Mouse (Mus musculus) left cerebral cortex, adult 2 months (tissue): ENCODE data around the gene Ppp1r3f. TPM values are rescaled to one million over a fixed set of nuclear protein-coding genes. Genes with fewer than 3 reads are reported as not detected.

Experiments
- DNase-seq, 2 experiments: peaks; one replicate each; pipeline ENCODE4 v3.0.0; 2021 to 2022; ENCODE audit warnings: low spot score in 2 of 2, mixed read lengths in 1 of 2; ENCODE audit errors: extremely low spot score in 1 of 2
- H3K27ac ChIP-seq: fragments of 200-600 bp; 2 replicates; pipeline ENCODE4 v1.8.1; 2022
- H3K4me3 ChIP-seq: fragments of 200-600 bp; 2 replicates; pipeline ENCODE4 v1.8.1; 2022
- CTCF ChIP-seq: fragments of 200-600 bp; IDR thresholded peaks from 2 replicates; pipeline ENCODE4 v1.8.1; 2022; ENCODE audit warnings: antibody characterized with exemption, mild to moderate bottlenecking, moderate library complexity
- intact Hi-C: fragments of 180-260 bp; cut with DNase I; formaldehyde crosslinking; loops from one replicate; pipeline ENCODE4 v1.15.1; 2025
- total RNA-seq, 2 experiments: library from RNA; stranded (reverse); gene quantifications; 2 replicates each; pipeline ENCODE4 v1.2.3; 2021

Gene Ppp1r3f
- total RNA-seq, 2 experiments from 2014 or later = 21.9 to 26.8 TPM

DNA sequence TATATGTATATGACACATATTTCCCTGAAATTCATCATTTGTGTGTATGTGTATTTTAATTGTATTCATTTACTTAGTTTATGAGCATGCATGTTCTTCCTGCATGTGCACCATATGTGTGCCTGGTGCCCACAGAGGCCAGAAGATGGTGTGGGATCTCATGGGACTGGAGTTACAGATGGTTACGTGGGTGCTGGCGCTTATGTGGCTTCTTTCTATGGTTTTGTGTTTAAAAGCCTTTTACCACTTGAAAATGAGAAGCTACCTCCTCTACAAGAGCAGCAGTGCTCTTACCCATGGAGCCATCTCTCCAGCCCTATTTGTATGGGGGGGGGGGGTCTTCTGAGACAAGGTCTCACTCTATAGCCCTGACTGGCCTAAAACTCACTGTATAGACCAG, 7.1 kb upstream of the Ppp1r3f start:
- intact Hi-C loops = no loop called here
- DNase-seq = no peak
- Histone ChIP-seq H3K27ac (no peak overlapping the region), H3K4me3 (no peak overlapping the region)
- TF ChIP-seq CTCF = no peak

DNA sequence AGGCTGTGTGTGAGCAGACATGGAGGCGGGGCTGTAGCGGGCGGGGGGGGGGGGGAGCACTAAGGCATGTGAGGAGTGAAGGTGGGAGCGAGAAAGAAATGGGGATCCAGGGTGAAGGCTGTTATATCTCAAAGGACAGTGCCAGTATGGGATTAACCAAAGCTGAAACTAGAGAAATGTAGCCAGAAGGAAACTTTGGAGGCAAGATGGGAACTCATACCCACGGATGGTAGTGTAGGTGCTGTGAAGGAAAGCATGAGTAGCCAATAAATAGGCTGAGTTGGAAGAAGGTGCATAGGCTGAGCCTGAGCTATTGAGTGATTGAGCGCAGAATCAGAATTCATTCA, 775 bp upstream of the Ppp1r3f start:
- no peak for DNase-seq
- H3K4me3 ChIP-seq = peak overlapping the region; percentile 51; the same call in 1 of the 2 replicates
- intact Hi-C loops = loop anchor here (2.0 to 5.0 kb wide), 4 partner anchors 64 to 253 kb away; partner anchors contain the start of gene Syp
- H3K27ac ChIP-seq = peak overlapping the region; percentile 47
- no peak for TF ChIP-seq CTCF

DNA sequence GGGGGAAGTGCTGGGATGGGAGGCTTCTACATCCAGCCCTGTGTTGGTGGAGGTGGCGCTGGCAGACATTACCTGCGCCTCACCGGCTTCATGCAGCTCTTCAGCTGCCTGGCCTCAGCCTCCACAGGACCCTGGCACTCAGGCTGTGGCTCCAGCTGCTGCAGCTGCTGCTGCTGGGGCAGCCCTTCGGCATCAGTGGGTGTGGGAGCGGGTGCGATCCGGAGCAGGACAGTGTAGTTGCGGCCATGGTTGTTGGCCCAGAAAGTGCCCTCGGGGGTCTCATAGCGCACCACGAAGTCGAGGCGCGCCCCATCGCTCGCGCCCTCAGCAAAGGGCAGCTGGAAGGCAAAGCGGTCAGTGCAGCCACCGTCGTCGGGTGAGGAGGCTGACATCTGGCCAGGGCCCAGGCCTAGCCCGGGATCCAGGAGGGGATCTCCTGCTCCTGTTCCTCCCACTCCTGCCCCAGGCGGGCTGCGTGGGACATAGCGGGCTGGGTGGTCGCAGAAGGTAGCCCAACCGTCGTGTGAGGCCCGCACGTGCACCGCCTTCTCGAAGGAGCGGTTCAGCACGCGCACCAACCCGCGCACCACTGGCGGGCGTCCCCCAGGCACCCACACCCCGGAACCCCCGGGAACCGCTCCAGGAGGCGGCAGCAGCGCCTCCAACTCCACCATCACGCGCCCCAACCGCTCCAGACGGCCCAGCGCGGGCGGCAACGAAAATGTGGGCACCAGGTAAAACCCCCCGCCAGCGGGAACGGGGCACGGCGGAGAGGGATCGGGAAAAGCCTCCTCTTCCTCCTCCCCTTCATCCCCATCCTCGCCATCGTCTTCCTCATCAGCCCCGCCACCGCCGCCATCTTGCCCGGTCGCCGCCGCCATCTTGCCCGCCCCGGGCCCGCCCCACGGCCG, 652 bp downstream of the Ppp1r3f start, which contains the start of gene Foxp3:
Gene Foxp3, plus strand, starts transcription at position 469 of the 911 bp plus-strand sequence.
- peak within 1 kb of the TSS; percentile 51 for H3K4me3 ChIP-seq
- no peak for TF ChIP-seq CTCF
- H3K27ac ChIP-seq = peak within 1 kb of the TSS; percentile 89
- peak in 1 of 2 experiments; percentile 49 for DNase-seq
- intact Hi-C loops = loop anchor here (2.0 to 5.0 kb wide), 4 partner anchors 65 to 251 kb away; partner anchors contain the start of gene Syp

DNA sequence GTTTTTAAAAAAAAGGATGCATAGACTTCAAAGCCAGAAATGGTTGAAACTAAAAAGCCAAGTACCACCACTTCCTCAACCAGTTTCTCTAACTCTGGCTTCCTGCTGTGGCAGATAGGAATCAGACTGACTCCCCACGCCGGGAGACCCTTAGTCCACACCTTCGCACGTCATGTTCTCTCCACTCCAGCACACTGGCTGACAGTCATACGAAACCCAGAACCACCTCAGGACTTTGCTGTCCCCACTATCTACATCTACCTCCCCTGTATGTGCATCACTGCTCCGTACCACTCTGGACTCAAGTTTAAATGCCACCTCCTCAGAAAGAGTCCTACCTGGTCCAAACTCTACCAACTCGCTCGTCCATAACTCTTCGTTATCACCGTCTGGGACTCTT, 1.6 kb downstream of the Ppp1r3f start:
- Histone ChIP-seq H3K27ac (no peak overlapping the region), H3K4me3 (no peak overlapping the region)
- no peak for DNase-seq
- TF ChIP-seq CTCF = no peak
- intact Hi-C loops = loop anchor here (5.0 kb wide), 3 partner anchors 95 to 250 kb away; no protein-coding TSS in a partner anchor

DNA sequence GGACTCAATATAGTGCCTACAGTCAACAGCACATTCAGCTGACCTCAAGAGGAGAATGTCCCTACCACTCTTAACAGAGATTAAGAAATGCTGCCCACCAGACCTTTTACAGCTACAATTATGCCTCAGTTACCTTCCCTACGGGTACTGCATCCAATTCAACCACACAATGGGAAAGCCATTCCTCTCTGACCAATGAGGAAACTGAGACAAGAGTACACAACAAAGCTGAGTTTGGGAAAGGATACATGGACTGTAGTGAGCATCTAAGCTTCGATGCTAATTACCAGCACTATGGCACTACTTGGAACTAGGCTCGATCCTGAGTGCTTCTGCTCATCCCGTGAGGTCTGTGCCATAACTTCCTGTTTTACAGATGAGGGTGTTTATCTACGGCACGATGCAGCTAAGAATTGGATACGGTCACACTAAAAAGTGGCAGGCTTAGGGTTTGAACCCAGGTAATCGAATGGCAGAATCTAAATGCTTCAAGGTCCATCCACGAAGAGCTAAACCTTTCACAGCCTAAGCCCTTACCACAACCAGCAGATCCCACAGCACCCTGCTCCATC, 2.4 kb downstream of the Ppp1r3f start:
- no peak overlapping the region for H3K4me3 ChIP-seq
- no peak for DNase-seq
- intact Hi-C loops = loop anchor here (5.0 kb wide), 3 partner anchors 94 to 249 kb away; no protein-coding TSS in a partner anchor
- no peak overlapping the region for H3K27ac ChIP-seq
- TF ChIP-seq CTCF = no peak

DNA sequence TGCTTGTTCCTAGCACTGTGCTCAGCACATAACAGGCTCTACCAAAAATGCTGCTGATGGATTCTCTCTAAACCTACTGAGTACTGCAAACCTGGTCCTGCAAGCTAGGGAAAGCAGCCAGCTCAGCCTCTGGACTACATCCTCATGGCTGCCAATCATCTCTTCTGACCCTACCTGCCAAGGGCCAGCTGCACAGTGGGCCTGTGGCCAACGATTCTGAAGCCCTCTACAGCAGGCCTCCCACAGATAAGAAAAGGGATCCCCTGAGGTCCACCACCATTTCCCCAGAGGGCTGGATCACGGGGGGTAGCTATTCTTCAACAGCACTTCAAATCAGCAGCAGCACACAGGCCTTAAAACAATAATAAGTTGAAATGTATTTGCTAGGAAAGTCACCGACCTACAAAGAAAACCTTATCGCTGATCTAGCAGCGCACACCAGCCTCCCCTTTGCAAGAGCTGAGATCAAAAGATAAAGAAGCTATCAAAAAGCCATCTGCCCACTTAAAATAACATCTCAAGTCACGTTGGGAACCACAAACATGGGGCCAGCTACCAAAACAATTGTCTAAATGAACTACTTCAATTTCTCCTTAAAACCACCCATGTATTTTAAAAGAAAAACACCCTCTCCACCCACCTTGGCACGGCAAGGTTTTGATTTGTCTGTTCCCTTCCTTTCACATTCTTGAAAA, 3.5 kb downstream of the Ppp1r3f start:
- intact Hi-C loops = loop anchor here (5.0 kb wide), 3 partner anchors 93 to 248 kb away; no protein-coding TSS in a partner anchor
- Histone ChIP-seq H3K27ac (no peak overlapping the region), H3K4me3 (no peak overlapping the region)
- DNase-seq = no peak
- no peak for TF ChIP-seq CTCF

DNA sequence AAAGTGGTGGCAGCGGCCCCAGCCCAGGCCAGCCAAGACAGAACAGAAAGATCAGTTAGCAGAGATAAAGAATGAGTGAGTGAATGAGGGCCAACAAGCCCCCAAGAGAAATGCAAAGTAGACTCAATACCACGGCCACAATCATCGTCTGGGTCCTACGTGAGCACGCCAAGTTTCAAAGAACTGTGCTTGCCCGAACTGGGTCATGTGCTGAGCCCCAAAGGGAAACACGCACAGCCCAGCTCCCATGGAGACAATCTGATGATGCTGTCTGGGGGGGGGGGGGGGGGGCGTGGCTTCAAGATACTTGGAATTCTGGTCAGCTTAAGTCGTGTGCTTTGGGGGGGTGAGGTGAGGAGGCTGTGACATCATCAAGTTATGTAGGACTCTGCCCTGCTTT, 6.6 kb downstream of the Ppp1r3f start:
- H3K27ac ChIP-seq = no peak overlapping the region
- intact Hi-C loops = no loop called here
- TF ChIP-seq CTCF = no peak
- H3K4me3 ChIP-seq = no peak overlapping the region
- no peak for DNase-seq

DNA sequence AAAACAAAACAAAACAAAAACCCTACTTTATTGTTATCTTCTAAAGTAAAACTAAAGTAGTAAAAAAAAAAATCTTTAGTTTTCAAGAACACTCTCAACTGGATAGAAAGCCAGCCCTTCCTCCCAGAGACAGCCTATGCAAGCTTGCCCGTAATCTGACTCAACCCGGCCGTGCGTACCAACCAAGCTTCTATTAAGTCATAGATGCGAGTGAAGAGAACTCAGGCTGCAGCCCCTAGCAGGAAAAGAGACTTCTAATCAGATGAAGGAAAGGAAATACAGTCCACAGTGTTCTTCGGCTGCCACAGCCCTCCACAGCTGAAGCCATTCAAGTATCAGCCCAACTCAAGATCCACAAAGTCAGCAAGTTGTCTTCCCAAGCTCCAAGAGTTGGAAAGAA, 7.7 kb downstream of the Ppp1r3f start:
- intact Hi-C loops = no loop called here

DNA sequence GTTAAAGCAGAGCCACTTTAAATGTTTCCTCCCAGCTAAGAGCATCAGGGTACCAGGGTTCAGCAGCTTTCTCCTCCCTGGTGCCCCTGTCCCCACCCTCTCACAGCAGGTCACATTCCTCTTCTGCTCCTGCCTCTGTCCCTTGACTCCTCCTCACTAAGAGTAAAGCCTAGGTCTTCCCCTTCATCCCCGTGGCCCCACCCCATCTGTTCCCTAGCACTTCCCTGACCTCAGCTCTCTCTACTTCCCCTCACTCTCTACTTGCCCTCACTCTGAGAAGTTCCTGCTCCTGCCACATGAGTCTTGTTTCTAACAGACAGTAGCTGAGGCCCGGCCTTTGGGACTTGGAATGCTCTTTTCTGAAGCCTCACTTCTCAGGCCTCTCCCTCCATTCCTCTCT, 11.0 kb downstream of the Ppp1r3f start:
- intact Hi-C loops = no loop called here
- no peak overlapping the region for H3K4me3 ChIP-seq
- no peak for TF ChIP-seq CTCF
- no peak overlapping the region for H3K27ac ChIP-seq
- no peak for DNase-seq

More for the DNA sequence above, 7.7 kb downstream of the Ppp1r3f start:
- Histone ChIP-seq H3K27ac (no peak overlapping the region), H3K4me3 (no peak overlapping the region)
- TF ChIP-seq CTCF = no peak
- no peak for DNase-seq

DNA sequence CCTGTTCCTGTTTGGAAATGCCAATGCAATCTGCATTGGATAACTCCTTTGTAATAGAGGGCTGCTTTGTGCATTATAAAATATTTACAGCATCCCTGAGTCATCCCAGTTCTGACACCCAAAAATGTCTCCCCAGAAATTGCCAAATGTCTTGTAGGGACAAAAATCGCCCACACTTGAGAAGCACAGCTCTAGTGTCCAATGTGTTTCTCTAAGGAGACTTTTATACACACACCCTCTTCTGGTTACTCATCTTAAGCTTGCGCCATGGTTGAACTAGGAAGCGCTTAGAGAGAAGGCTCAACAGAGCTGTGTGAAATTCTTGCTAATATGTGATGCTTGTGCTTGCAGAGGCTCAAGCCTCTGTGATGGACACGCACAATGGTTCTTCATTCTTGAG, 20.6 kb downstream of the Ppp1r3f start:
- DNase-seq = no peak

DNA sequence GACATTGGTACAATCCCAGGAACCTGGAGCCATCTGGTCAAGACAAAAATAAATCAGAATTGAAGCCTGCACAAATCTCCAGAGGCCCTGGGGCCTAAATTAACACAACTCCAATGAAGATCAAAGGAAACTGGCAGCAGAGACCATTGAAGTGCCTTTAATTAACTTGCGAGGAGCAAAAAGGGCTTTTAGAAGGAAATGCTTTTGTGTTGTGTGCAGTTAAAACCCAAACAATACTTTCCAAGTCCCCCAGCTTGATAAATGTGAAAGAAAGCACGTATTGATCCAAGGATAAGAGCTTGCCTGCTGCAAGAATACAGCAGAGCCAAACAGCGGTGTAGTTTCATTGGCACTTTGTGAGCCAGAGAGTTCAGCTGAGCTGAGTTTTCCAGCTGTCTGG, 49.1 kb downstream of the Ppp1r3f start:
- no peak for TF ChIP-seq CTCF
- intact Hi-C loops = no loop called here
- H3K4me3 ChIP-seq = no peak overlapping the region
- no peak for DNase-seq
- no peak overlapping the region for H3K27ac ChIP-seq

More for the DNA sequence above, 20.6 kb downstream of the Ppp1r3f start:
- intact Hi-C loops = loop anchor here (5.0 kb wide), 1 partner anchor 76 kb away; no protein-coding TSS in a partner anchor
- H3K4me3 ChIP-seq = no peak overlapping the region
- no peak overlapping the region for H3K27ac ChIP-seq
- no peak for TF ChIP-seq CTCF

Other genes with a start within 250 kb of the Ppp1r3f start
- 10 to 100 TPM; 15.1 to 17.8 TPM for gene Usp27x, start 198.5 kb downstream of the Ppp1r3f start, total RNA-seq
- not detected for gene Foxp3, start 639 bp downstream of the Ppp1r3f start, total RNA-seq
- gene Ccdc22, start 31.2 kb upstream of the Ppp1r3f start, total RNA-seq = 10 to 100 TPM; 30.1 to 31.5 TPM
- gene Cacna1f, start 32.8 kb upstream of the Ppp1r3f start, total RNA-seq = under 1 TPM; 0.19 to 0.27 TPM
- gene Syp, start 64.2 kb upstream of the Ppp1r3f start, total RNA-seq = 1,000 to 10,000 TPM; 1,746 to 1,868 TPM
- 1 to 10 TPM; 1.1 to 2.4 TPM for gene Prickle3, start 83.0 kb upstream of the Ppp1r3f start, total RNA-seq
- 1 to 10 TPM; 6.5 to 8.8 TPM for gene Plp2, start 97.1 kb upstream of the Ppp1r3f start, total RNA-seq
- under 1 TPM; 0.16 to 0.43 TPM for gene Magix, start 107.0 kb upstream of the Ppp1r3f start, total RNA-seq
- 10 to 100 TPM; 32.9 to 34.5 TPM for gene Gpkow, start 122.8 kb upstream of the Ppp1r3f start, total RNA-seq
- 10 to 100 TPM; 61.0 to 68.9 TPM for gene Wdr45, start 140.1 kb upstream of the Ppp1r3f start, total RNA-seq
- gene Gm45208, start 148.0 kb upstream of the Ppp1r3f start, total RNA-seq = not detected
- 10 to 100 TPM; 88.9 to 92.7 TPM for gene Praf2, start 154.2 kb upstream of the Ppp1r3f start, total RNA-seq
- gene Ccdc120, start 176.6 kb upstream of the Ppp1r3f start, total RNA-seq = 10 to 100 TPM; 26.3 TPM
- 10 to 100 TPM; 30.9 to 35.1 TPM for gene Tfe3, start 188.3 kb upstream of the Ppp1r3f start, total RNA-seq
- gene Gripap1, start 215.5 kb upstream of the Ppp1r3f start, total RNA-seq = 100 to 1,000 TPM; 109 to 113 TPM
- 1 to 10 TPM; 7.7 to 9.3 TPM for gene Kcnd1, start 248.0 kb upstream of the Ppp1r3f start, total RNA-seq